Mouse (Mus musculus) adrenal gland, adult (tissue): ENCODE data around the gene Olfml1.

Source experiments
- DNase-seq, 2 experiments: peaks; one replicate each; pipeline ENCODE4 v3.0.0; 2022 to 2023; ENCODE audit warnings: low spot score in 1 of 2; ENCODE audit not compliant: inconsistent age in 2 of 2

Olfml1 gene

GRCm38 (mm10) chr7:107567261-107567671 lies at the start of gene Olfml1:
Olfml1 (plus strand) TSS chr7:107567446.
- DNase-seq = peak; percentile 11 to 35

- DNase-seq = no peak
These were observed 47.8 kb upstream of the Olfml1 start for GRCm38 (mm10) chr7:107519256-107520025.

- no peak for DNase-seq
These were observed 45.8 kb upstream of the Olfml1 start for GRCm38 (mm10) chr7:107521411-107521810.

- peak; percentile 35 to 74 for DNase-seq
These were observed 40.9 kb upstream of the Olfml1 start for GRCm38 (mm10) chr7:107526299-107526698.

GRCm38 (mm10) chr7:107528169-107528772 lies 39.0 kb upstream of the Olfml1 start:
- DNase-seq = no peak

GRCm38 (mm10) chr7:107529364-107529763 lies 37.9 kb upstream of the Olfml1 start:
- no peak for DNase-seq

- no peak for DNase-seq
These were observed 31.9 kb upstream of the Olfml1 start for GRCm38 (mm10) chr7:107535311-107535710.

- DNase-seq = no peak
These were observed 30.7 kb upstream of the Olfml1 start for GRCm38 (mm10) chr7:107536516-107536915.

- no peak for DNase-seq
These were observed 27.2 kb upstream of the Olfml1 start for GRCm38 (mm10) chr7:107540034-107540433.

GRCm38 (mm10) chr7:107545011-107545410 lies 22.2 kb upstream of the Olfml1 start:
- DNase-seq = no peak

GRCm38 (mm10) chr7:107547872-107548271 lies 19.4 kb upstream of the Olfml1 start:
- no peak for DNase-seq

- no peak for DNase-seq
These were observed 13.8 kb upstream of the Olfml1 start for GRCm38 (mm10) chr7:107553461-107553860.

- peak in 1 of 2 experiments; percentile 46 for DNase-seq
These were observed 11.3 kb upstream of the Olfml1 start for GRCm38 (mm10) chr7:107555906-107556305.

GRCm38 (mm10) chr7:107560675-107561074 lies 6.6 kb upstream of the Olfml1 start:
- no peak for DNase-seq

GRCm38 (mm10) chr7:107561584-107561983 lies 5.7 kb upstream of the Olfml1 start:
- no peak for DNase-seq

GRCm38 (mm10) chr7:107563727-107564126 lies 3.5 kb upstream of the Olfml1 start:
- DNase-seq = no peak

- DNase-seq = no peak
These were observed 428 bp downstream of the Olfml1 start for GRCm38 (mm10) chr7:107567674-107568073.

GRCm38 (mm10) chr7:107568971-107569370 lies 1.7 kb downstream of the Olfml1 start:
- no peak for DNase-seq

GRCm38 (mm10) chr7:107573856-107574255 lies 6.6 kb downstream of the Olfml1 start:
- DNase-seq = no peak

- no peak for DNase-seq
These were observed 7.0 kb downstream of the Olfml1 start for GRCm38 (mm10) chr7:107574276-107574675.

- no peak for DNase-seq
These were observed 25.4 kb downstream of the Olfml1 start for GRCm38 (mm10) chr7:107592641-107593040.

GRCm38 (mm10) chr7:107593904-107594303 lies 26.7 kb downstream of the Olfml1 start:
- no peak for DNase-seq
